Mouse (Mus musculus): ENCODE results near the gene Ctnnd2. TPM values are rescaled to one million over a fixed set of nuclear protein-coding genes. Genes with fewer than 3 reads are reported as not detected.

Gene Ctnnd2
- polyA plus RNA-seq, 1 experiment from 2014 or later, result 1.0 TPM

GRCm38 (mm10) chr15:31006825-31007157, 834.4 kb downstream of the Ctnnd2 start:
- no peak overlapping the region for H3K4me2 ChIP-seq (replicated peaks; ENCODE audit: low read depth)
- no peaks in the 10 kb centered on the region for H3K9me3 ChIP-seq (ENCODE audit: control insufficient read depth)
- H3K27ac ChIP-seq (ENCODE audit: low read depth, low read length), result no peak overlapping the region
- H3K4me3 ChIP-seq (ENCODE audit: low read depth, low read length), result no peak overlapping the region
- no peaks in the 10 kb centered on the region for H3K4me1 ChIP-seq (replicated peaks; ENCODE audit: control insufficient read depth, insufficient read depth, low read length)
- no peak for ATAC-seq
- H3K36me3 ChIP-seq (ENCODE audit: control insufficient read depth, insufficient read depth), result no peaks in the 10 kb centered on the region
- WGBS, result 86% methylated on average over 8 of the region's 8 CpGs
- H3K9ac ChIP-seq (ENCODE audit: low read depth, low read length), result no peak overlapping the region
- no peaks in the 10 kb centered on the region for H3K27me3 ChIP-seq (replicated peaks; ENCODE audit: control insufficient read depth, insufficient read depth, low read length)
- no peak for TF ChIP-seq CTCF (IDR thresholded peaks at IDR 0.05; ENCODE audit: low read depth)

DNA sequence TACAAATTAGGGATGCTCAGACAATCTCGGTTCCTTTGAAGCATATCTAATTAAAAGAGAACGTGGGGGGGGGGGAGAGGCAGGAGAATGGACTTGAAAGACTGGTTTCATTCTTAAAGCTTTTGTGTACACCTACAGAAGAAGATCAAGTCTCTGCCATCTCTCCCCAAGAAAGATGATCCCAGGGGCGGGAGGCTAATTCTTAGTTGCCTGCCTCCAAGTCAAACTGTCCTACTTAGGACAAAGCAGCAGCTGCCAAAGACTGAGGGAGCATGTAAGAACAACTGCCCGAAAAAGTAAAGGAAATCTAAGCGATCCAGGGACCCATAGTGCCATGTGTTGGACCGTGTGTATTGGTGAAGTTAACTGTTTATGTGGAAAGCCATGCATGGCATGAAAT, 836.2 kb downstream of the Ctnnd2 start:
- Histone ChIP-seq H3K4me2 (replicated peaks; ENCODE audit: low read depth) (no peak overlapping the region), H3K27me3 (replicated peaks; ENCODE audit: control insufficient read depth, insufficient read depth, low read length) (no peaks in the 10 kb centered on the region), H3K9ac (ENCODE audit: low read depth, low read length) (no peak overlapping the region), H3K27ac (ENCODE audit: low read depth, low read length) (no peak overlapping the region), H3K9me3 (ENCODE audit: control insufficient read depth) (no peaks in the 10 kb centered on the region), H3K36me3 (ENCODE audit: control insufficient read depth, insufficient read depth) (no peaks in the 10 kb centered on the region), H3K4me1 (replicated peaks; ENCODE audit: control insufficient read depth, insufficient read depth, low read length) (no peaks in the 10 kb centered on the region), H3K4me3 (ENCODE audit: low read depth, low read length) (no peak overlapping the region)
- TF ChIP-seq CTCF (IDR thresholded peaks at IDR 0.05; ENCODE audit: low read depth), result no peak
- ATAC-seq, result no peak
- 74% methylated on average over 6 of the region's 6 CpGs for WGBS

GRCm38 (mm10) chr15:31020769-31021168, 848.4 kb downstream of the Ctnnd2 start:
- no peak overlapping the region for H3K27ac ChIP-seq (ENCODE audit: low read depth, low read length)
- H3K4me3 ChIP-seq (ENCODE audit: low read depth, low read length), result no peak overlapping the region
- TF ChIP-seq CTCF (IDR thresholded peaks at IDR 0.05; ENCODE audit: low read depth), result no peak
- no peaks in the 10 kb centered on the region for H3K36me3 ChIP-seq (ENCODE audit: control insufficient read depth, insufficient read depth)
- no peak overlapping the region for H3K9ac ChIP-seq (ENCODE audit: low read depth, low read length)
- 72% methylated on average over 2 of the region's 2 CpGs for WGBS
- H3K27me3 ChIP-seq (replicated peaks; ENCODE audit: control insufficient read depth, insufficient read depth, low read length), result no peaks in the 10 kb centered on the region
- H3K9me3 ChIP-seq (ENCODE audit: control insufficient read depth), result no peaks in the 10 kb centered on the region
- no peak overlapping the region for H3K4me2 ChIP-seq (replicated peaks; ENCODE audit: low read depth)
- ATAC-seq, result no peak
- no peaks in the 10 kb centered on the region for H3K4me1 ChIP-seq (replicated peaks; ENCODE audit: control insufficient read depth, insufficient read depth, low read length)

GRCm38 (mm10) chr15:31022012-31022411, 849.6 kb downstream of the Ctnnd2 start:
- H3K36me3 ChIP-seq (ENCODE audit: control insufficient read depth, insufficient read depth), result no peaks in the 10 kb centered on the region
- 67% methylated on average over 1 of the region's 1 CpGs for WGBS
- H3K4me1 ChIP-seq (replicated peaks; ENCODE audit: control insufficient read depth, insufficient read depth, low read length), result no peaks in the 10 kb centered on the region
- no peak overlapping the region for H3K27ac ChIP-seq (ENCODE audit: low read depth, low read length)
- no peak for TF ChIP-seq CTCF (IDR thresholded peaks at IDR 0.05; ENCODE audit: low read depth)
- H3K9ac ChIP-seq (ENCODE audit: low read depth, low read length), result no peak overlapping the region
- no peak overlapping the region for H3K4me3 ChIP-seq (ENCODE audit: low read depth, low read length)
- H3K4me2 ChIP-seq (replicated peaks; ENCODE audit: low read depth), result no peak overlapping the region
- ATAC-seq, result no peak
- H3K27me3 ChIP-seq (replicated peaks; ENCODE audit: control insufficient read depth, insufficient read depth, low read length), result no peaks in the 10 kb centered on the region
- H3K9me3 ChIP-seq (ENCODE audit: control insufficient read depth), result no peaks in the 10 kb centered on the region

DNA sequence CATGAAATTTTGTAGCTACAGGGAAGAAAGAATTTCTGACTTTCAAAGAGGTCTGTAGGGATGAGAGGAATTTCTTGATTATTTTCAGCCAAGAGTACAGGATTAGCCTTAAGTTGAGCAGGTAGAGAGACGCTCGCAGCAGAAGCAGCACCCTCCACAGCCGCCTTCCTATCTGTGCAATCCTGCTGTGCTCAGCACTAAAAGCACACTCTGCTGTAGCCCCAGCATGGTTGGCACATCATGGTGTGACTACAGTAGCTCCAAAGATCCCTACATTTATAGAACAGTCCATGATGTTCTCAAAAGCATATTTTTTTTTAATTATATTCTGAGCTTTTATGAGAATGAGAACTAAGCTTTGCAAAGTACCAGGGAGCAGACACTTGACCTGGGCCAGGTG, 850.1 kb downstream of the Ctnnd2 start:
- no peak overlapping the region for H3K4me2 ChIP-seq (replicated peaks; ENCODE audit: low read depth)
- H3K4me1 ChIP-seq (replicated peaks; ENCODE audit: control insufficient read depth, insufficient read depth, low read length), result no peaks in the 10 kb centered on the region
- no peak overlapping the region for H3K9ac ChIP-seq (ENCODE audit: low read depth, low read length)
- no peak overlapping the region for H3K27ac ChIP-seq (ENCODE audit: low read depth, low read length)
- no peak overlapping the region for H3K4me3 ChIP-seq (ENCODE audit: low read depth, low read length)
- TF ChIP-seq CTCF (IDR thresholded peaks at IDR 0.05; ENCODE audit: low read depth), result no peak
- H3K36me3 ChIP-seq (ENCODE audit: control insufficient read depth, insufficient read depth), result no peaks in the 10 kb centered on the region
- H3K9me3 ChIP-seq (ENCODE audit: control insufficient read depth), result no peaks in the 10 kb centered on the region
- no peak for ATAC-seq
- WGBS, result 90% methylated on average over 3 of the region's 3 CpGs
- no peaks in the 10 kb centered on the region for H3K27me3 ChIP-seq (replicated peaks; ENCODE audit: control insufficient read depth, insufficient read depth, low read length)

GRCm38 (mm10) chr15:31023766-31024165, 851.4 kb downstream of the Ctnnd2 start:
- 79% methylated on average over 5 of the region's 5 CpGs for WGBS
- Histone ChIP-seq H3K4me1 (replicated peaks; ENCODE audit: control insufficient read depth, insufficient read depth, low read length) (no peaks in the 10 kb centered on the region), H3K4me3 (ENCODE audit: low read depth, low read length) (no peak overlapping the region), H3K27ac (ENCODE audit: low read depth, low read length) (no peak overlapping the region), H3K9me3 (ENCODE audit: control insufficient read depth) (no peaks in the 10 kb centered on the region), H3K4me2 (replicated peaks; ENCODE audit: low read depth) (no peak overlapping the region), H3K36me3 (ENCODE audit: control insufficient read depth, insufficient read depth) (no peaks in the 10 kb centered on the region), H3K9ac (ENCODE audit: low read depth, low read length) (no peak overlapping the region), H3K27me3 (replicated peaks; ENCODE audit: control insufficient read depth, insufficient read depth, low read length) (no peaks in the 10 kb centered on the region)
- ATAC-seq, result no peak
- no peak for TF ChIP-seq CTCF (IDR thresholded peaks at IDR 0.05; ENCODE audit: low read depth)

Data from intestine, postnatal 0 days (tissue).